Mouse (Mus musculus): ENCODE measurements at regions not wholly inside any gene's neighbourhood (a gene's known extent, or its start where the extent isn't known, plus 50 kb on each side); places are given as distances from the start of the nearest gene placed in this dataset.

DNA sequence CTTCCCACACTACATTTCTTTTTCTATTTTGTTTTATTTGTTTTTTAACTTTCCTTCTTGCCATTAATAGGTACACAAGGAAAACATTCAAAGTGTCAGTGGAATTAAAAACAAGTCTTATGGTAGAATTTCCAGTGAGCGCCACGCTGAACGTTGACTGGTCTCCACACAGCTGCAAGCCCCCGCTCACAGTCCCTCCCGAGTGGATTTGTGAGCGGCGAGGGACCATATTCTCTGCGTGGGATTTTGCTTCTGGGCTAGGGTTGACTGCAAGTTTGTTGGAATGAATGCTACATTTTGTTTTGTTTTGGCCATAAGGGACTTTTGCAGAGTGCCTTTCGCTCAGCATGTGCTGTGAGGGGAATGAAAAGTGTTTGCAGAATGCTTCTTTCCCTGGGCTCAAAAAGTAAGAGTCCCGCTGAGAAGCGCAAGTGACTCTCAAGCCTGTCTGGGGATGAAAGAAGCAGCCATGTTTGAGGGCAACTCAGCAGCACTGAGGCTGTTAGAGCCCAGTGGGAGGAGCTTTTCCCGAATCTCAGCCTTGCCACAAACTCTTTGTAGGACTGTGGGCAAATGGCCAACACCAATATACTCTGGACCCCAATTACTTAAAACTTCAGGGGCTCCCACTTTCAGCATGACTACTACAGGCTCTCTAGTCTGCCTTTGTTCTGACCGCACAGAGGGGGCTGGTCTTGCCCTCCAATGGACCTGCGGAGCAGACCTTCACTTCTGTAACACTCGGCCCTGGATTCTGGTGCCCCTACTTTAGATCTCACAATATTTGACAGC is 120.9 kb upstream of the Rnaseh2b start:
- TF ChIP-seq GATA1 (IDR thresholded peaks at IDR 0.05; ENCODE audit: low read length), result no peak
- TF ChIP-seq TAL1 (IDR thresholded peaks at IDR 0.05; ENCODE audit: low read length), result no peak

Data from erythroblast, embryonic 14.5 days (primary cell).